Mouse (Mus musculus) G1E (cell line): Measurements from ENCODE around the gene Edem1. TPM values are rescaled to one million over a fixed set of nuclear protein-coding genes. Genes with fewer than 3 reads are reported as not detected.

ENCODE experiments used
- ATAC-seq: 2 replicates; pipeline ENCODE4 v1.8.0; 2016; ENCODE audit warnings: mild to moderate bottlenecking; ENCODE audit not compliant: insufficient number of reproducible peaks, poor library complexity, low FRiP score, severe bottlenecking; ENCODE audit errors: extremely low read depth
- DNase-seq: peaks from one replicate; pipeline ENCODE4 v3.0.0; 2012; ENCODE audit warnings: low spot score
- H3K27me3 ChIP-seq: 2 replicates; pipeline ENCODE4 v1.6.1; 2012; ENCODE audit warnings: mild to moderate bottlenecking, low read length, inconsistent platforms; ENCODE audit not compliant: insufficient read depth
- H3K36me3 ChIP-seq: replicated peaks from 2 replicates; pipeline ENCODE3; 2012; ENCODE audit warnings: mild to moderate bottlenecking, inconsistent platforms
- H3K4me1 ChIP-seq: 2 replicates; pipeline ENCODE4 v1.6.1; 2012; ENCODE audit warnings: low read depth, low read length, inconsistent platforms, mixed read lengths; ENCODE audit not compliant: insufficient read depth
- H3K4me3 ChIP-seq: 2 replicates; pipeline ENCODE4 v1.5.1; 2012; ENCODE audit warnings: low read depth, mild to moderate bottlenecking, inconsistent platforms, low read length, moderate library complexity, mixed read lengths
- H3K9me3 ChIP-seq: replicated peaks from 2 replicates; pipeline ENCODE4 v1.6.1; 2012; ENCODE audit warnings: inconsistent platforms
- CTCF ChIP-seq: IDR thresholded peaks from 2 replicates; pipeline ENCODE4 v1.5.1; 2012; ENCODE audit warnings: low read depth, low read length, inconsistent platforms, mixed read lengths
- GATA1 ChIP-seq: IDR thresholded peaks from 2 replicates; pipeline ENCODE4 v1.6.1; 2012; ENCODE audit warnings: borderline replicate concordance, low read length, inconsistent platforms, mixed read lengths
- GATA2 ChIP-seq: IDR thresholded peaks from 2 replicates; pipeline ENCODE4 v1.6.1; 2012; ENCODE audit warnings: low read depth, low read length, inconsistent platforms, borderline replicate concordance
- POLR2AphosphoS5 ChIP-seq: IDR thresholded peaks from 2 replicates; pipeline ENCODE4 v1.6.1; 2012; ENCODE audit warnings: low read depth, low read length, inconsistent platforms; ENCODE audit not compliant: insufficient replicate concordance
- TAL1 ChIP-seq: conservative IDR thresholded peaks from 2 replicates; pipeline ENCODE4 v1.6.1; 2012; ENCODE audit warnings: low read depth, low read length, inconsistent platforms, mixed read lengths
- polyA plus RNA-seq: library from polyadenylated mRNA; stranded (reverse); fragments of >175 nt; gene quantifications from 2 replicates; pipeline ENCODE4 v1.2.3, GENCODE M21; 2012
- total RNA-seq, 2 experiments: library from RNA; stranded (forward) in 1 of 2; stranded (reverse) in 1 of 2; fragments of 200-1000 nt in 1 of 2; fragments of >200 nt in 1 of 2; fragmentation: Nextera tagmentation in 1 of 2; gene quantifications; 2 replicates each; pipeline ENCODE4 v1.2.3; 2014 to 2017

The Edem1 gene
- total and polyA plus RNA-seq, 3 experiments, result 9.6 to 79.5 (median 66.1) TPM

DNA sequence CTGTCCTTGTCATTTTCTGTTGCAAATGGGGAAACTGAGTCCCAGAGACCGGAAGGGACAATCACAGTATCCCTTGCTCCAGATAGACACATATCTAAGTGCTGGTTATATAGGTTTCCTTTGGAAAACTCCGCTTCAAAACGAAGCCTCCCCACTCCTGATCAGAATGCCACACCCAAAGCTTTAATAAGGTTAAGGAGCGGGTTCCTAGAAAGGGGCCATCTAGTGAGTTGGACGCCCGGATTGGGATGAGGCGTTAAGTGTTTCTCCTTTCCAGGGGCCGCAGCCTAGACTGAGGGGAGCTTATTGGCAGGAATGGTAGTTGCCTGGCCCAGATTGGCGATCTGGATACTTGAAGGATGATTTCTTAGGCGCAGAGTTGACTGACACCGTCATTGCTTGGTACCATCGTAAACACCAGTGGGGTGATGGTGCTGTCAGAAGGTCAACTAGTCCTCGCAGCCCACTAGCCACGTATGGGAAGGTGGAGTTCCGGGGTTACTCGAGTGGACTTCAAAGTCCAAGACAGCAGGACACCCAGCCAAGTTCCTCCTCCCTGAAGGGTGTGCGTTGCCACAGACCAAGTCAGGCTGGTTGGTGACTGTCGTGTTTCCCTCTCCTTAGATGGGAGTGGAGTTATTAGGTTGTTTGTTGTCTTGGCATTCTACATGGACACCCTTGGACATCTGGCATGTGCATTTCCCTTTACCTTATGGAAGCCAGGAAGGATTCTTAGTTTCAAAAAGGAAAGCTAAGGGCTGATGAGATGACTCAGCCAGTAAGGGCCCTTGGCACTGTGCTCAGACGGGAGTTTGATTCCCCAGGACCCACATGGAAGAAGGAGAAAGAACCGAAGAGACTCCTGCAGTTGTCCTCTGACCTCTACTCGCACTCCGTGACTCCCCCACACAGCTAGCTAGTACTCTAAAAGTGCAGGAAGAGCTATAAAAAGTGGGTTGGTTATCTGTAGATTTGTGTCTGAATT, 1.2 kb downstream of the Edem1 start:
- Histone ChIP-seq H3K4me1 (peaks cover 62% of the 10 kb centered on the region), H3K27me3 (no peaks in the 10 kb centered on the region), H3K36me3 (peaks cover 41% of the 10 kb centered on the region), H3K9me3 (no peaks in the 10 kb centered on the region), H3K4me3 (peak overlapping the region; percentile 95)
- TF ChIP-seq GATA2, result no peak
- no peak for TF ChIP-seq CTCF
- TF ChIP-seq POLR2AphosphoS5, result no peak
- no peak for TF ChIP-seq TAL1
- TF ChIP-seq GATA1, result no peak
- DNase-seq (no peak), ATAC-seq (no peak)

- peaks cover 51% of the 10 kb centered on the region for H3K36me3 ChIP-seq
Observed at GRCm38 (mm10) chr6:108832170-108832569, 3.7 kb downstream of the Edem1 start.

GRCm38 (mm10) chr6:108832989-108833388, 4.5 kb downstream of the Edem1 start:
- Histone ChIP-seq H3K36me3 (peaks cover 59% of the 10 kb centered on the region), H3K27me3 (no peaks in the 10 kb centered on the region), H3K9me3 (no peaks in the 10 kb centered on the region), H3K4me1 (peaks cover 69% of the 10 kb centered on the region), H3K4me3 (no peak overlapping the region)
- DNase-seq, result no peak
- no peak for TF ChIP-seq POLR2AphosphoS5
- no peak for TF ChIP-seq GATA1
- peak; percentile 29 for ATAC-seq

More at GRCm38 (mm10) chr6:108832170-108832569, 3.7 kb downstream of the Edem1 start:
- Histone ChIP-seq H3K9me3 (no peaks in the 10 kb centered on the region), H3K27me3 (no peaks in the 10 kb centered on the region), H3K4me1 (peaks cover 70% of the 10 kb centered on the region), H3K4me3 (no peak overlapping the region)
- ATAC-seq (no peak), DNase-seq (no peak)
- TF ChIP-seq GATA2, result no peak
- no peak for TF ChIP-seq CTCF
- TF ChIP-seq TAL1, result no peak
- TF ChIP-seq GATA1, result no peak
- no peak for TF ChIP-seq POLR2AphosphoS5

DNA sequence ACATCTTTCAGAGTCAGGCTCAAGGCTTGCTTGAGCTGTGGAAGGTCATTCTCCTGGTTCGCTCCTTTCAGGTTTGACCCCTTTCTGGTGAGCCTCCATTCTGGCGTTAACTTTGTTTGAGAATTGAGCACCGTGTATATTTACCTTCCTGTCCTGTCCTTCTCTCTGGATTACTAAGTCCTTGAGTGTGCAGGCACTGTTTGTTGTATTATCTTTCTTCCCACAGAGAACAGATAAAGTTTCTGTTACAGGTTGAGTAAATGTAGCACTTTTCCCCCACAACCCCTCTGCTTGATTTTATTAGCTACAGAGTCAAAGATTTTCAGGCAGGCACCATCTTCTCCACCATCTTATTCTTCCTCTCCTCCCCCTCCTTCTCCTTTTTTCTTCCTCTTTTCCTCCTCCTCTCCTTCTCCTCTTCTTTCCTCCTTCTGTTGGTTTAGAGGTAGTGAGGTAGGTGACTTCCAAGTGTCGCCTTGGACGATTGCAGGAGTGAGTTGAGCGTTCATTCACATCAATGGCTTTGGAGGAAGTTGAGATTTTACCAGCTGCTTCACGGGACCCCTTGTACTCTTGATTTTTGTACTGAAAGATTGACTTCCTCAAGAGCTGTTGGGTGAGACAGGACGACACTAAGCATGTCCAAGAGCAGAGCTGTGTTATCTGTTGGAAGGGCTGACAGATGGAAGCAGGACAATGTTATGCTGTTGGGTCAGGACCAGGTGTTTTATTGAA, 5.7 kb downstream of the Edem1 start:
- Histone ChIP-seq H3K27me3 (no peaks in the 10 kb centered on the region), H3K4me3 (no peak overlapping the region), H3K36me3 (peaks cover 66% of the 10 kb centered on the region), H3K4me1 (peaks cover 74% of the 10 kb centered on the region), H3K9me3 (no peaks in the 10 kb centered on the region)
- no peak for ATAC-seq
- TF ChIP-seq TAL1 (no peak), CTCF (no peak), POLR2AphosphoS5 (no peak)
- DNase-seq, result no peak

- H3K4me3 ChIP-seq, result no peak overlapping the region
- no peaks in the 10 kb centered on the region for H3K27me3 ChIP-seq
- peaks cover 76% of the 10 kb centered on the region for H3K36me3 ChIP-seq
- ATAC-seq (no peak), DNase-seq (no peak)
- H3K9me3 ChIP-seq, result no peaks in the 10 kb centered on the region
- TF ChIP-seq POLR2AphosphoS5 (no peak), TAL1 (no peak), GATA2 (no peak), CTCF (no peak), GATA1 (no peak)
- H3K4me1 ChIP-seq, result peaks cover 70% of the 10 kb centered on the region
Observed at GRCm38 (mm10) chr6:108835765-108836691, 7.6 kb downstream of the Edem1 start.

GRCm38 (mm10) chr6:108837081-108837480, 8.6 kb downstream of the Edem1 start:
- H3K9me3 ChIP-seq, result no peaks in the 10 kb centered on the region
- no peak for TF ChIP-seq GATA1
- TF ChIP-seq TAL1, result no peak
- no peak for TF ChIP-seq GATA2
- TF ChIP-seq CTCF, result no peak
- TF ChIP-seq POLR2AphosphoS5, result no peak
- H3K4me3 ChIP-seq, result no peak overlapping the region
- H3K36me3 ChIP-seq, result peaks cover 79% of the 10 kb centered on the region
- peaks cover 60% of the 10 kb centered on the region for H3K4me1 ChIP-seq
- no peak for ATAC-seq
- DNase-seq, result no peak
- H3K27me3 ChIP-seq, result no peaks in the 10 kb centered on the region
